Mouse (Mus musculus): ENCODE results near the gene Pxk.
"Not testable (repeated sequence)": the region's sequence is repeated elsewhere in the genome, so short reads cannot be mapped to it uniquely, and the experiment has no call there.

Pxk gene

DNA sequence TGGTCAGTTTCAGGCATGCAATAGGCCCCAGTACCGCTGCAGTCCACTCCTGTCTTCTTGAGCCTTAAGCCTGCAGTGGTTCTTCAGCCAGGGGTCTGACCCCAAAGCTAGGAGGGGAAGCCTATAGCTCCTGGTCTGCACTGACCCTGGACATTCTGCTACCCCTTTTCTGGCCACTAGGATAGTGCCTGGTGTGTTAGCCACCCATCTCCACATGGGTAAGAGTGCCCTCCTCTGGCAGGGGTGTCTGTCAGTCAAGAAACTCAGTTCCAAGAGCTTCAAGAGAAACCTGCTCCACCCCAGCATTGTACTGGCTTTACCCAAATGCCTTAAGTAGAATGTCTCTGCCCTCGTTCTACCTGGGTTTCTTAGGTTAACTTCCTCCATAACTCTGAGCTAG is 63.8 kb downstream of the Pxk start:
- Histone ChIP-seq H3K36me3 (ENCODE audit: insufficient read depth, low read length) (peaks cover 65% of the 10 kb centered on the region), H3K9me3 (ENCODE audit: low read length) (no peaks in the 10 kb centered on the region), H3K27me3 (ENCODE audit: insufficient read depth, low read length) (no peaks in the 10 kb centered on the region), H3K4me1 (replicated peaks; ENCODE audit: low read depth, low read length) (peaks cover 14% of the 10 kb centered on the region), H3K4me3 (replicated peaks; ENCODE audit: low read length) (no peak overlapping the region)
- no peak for TF ChIP-seq POU5F1 (IDR thresholded peaks at IDR 0.05; ENCODE audit: borderline replicate concordance, low read length)
- TF ChIP-seq NANOG (IDR thresholded peaks at IDR 0.05; ENCODE audit: borderline replicate concordance, low read length), result no peak
- TF ChIP-seq CTCF (conservative IDR thresholded peaks at IDR 0.05; ENCODE audit: low read length), result no peak

DNA sequence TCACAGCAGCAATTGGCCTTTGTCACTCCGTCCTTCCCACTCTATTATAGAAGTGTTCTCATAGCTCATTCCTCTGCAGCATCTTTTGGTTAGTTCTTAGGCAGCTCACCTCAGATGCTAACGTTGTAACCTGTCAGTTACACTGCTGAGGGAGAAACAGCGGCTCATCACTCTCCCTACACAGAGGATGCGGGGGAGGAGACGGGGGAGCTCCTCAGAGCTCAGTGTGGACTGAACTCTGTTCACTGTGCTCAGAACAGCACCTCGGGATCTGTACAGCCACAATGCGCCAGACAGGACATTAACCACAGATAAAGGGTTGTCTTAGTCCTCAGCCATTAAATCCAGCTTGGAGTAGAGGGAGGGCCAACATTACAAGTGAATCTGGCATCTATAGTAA is 66.5 kb downstream of the Pxk start:
- Histone ChIP-seq H3K27me3 (ENCODE audit: insufficient read depth, low read length) (no peaks in the 10 kb centered on the region), H3K36me3 (ENCODE audit: insufficient read depth, low read length) (peaks cover 82% of the 10 kb centered on the region), H3K4me1 (replicated peaks; ENCODE audit: low read depth, low read length) (peaks cover 21% of the 10 kb centered on the region), H3K4me3 (replicated peaks; ENCODE audit: low read length) (no peak overlapping the region), H3K9me3 (ENCODE audit: low read length) (no peaks in the 10 kb centered on the region)
- TF ChIP-seq CTCF (conservative IDR thresholded peaks at IDR 0.05; ENCODE audit: low read length) (no peak), POU5F1 (IDR thresholded peaks at IDR 0.05; ENCODE audit: borderline replicate concordance, low read length) (no peak), NANOG (IDR thresholded peaks at IDR 0.05; ENCODE audit: borderline replicate concordance, low read length) (no peak)

DNA sequence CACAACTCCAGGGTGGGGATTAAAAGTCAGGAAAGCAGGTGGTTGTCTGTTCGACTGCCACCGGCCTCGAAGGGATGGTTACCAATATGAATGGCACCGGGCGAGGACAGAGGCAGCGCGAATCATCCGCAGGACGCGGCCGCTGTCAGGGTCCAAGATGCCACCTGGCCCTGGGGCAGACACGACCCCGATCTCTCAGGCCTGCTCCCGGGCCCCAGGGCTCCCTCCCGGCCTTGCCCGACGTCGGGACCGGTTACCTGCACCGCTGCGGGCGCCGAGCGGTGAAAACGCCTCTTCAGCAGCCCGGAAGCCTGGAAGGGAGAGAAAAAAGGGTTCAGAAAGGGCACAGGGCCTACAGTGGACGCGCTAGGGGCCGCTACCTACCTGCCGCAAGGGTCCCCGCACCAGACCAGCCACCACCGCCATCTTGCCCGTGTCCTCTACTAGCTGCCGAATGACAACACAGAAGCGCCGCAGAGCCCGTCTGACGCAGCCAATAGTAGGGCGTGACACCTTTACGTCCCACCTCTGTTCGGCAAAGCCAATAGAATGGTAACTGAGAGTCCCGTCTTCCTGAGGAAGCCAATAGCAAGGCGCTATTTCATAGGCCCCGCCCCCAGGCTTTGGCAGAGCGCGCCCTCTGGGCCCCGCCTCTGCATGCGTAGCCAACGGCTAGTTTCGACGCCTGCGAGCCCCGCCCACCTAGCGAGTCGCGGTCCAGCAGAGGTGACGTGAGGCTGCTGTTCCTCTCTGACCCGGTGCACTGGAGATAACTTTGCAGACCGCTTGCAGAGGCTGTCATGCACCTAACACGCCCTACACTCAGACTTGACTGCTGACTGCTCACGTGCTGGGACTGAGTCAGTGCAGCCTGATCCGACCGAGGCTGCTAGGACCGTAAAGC is 74.7 kb downstream of the Pxk start, which contains the start of gene Pdhb:
Pdhb (minus strand) TSS at position 519 of the 904 bp plus-strand sequence.
- peaks cover 40% of the 10 kb centered on the region for H3K36me3 ChIP-seq (ENCODE audit: insufficient read depth, low read length)
- no peaks in the 10 kb centered on the region for H3K27me3 ChIP-seq (ENCODE audit: insufficient read depth, low read length)
- peaks cover 43% of the 10 kb centered on the region for H3K4me1 ChIP-seq (replicated peaks; ENCODE audit: low read depth, low read length)
- TF ChIP-seq CTCF (conservative IDR thresholded peaks at IDR 0.05; ENCODE audit: low read length), result no peak
- TF ChIP-seq NANOG (IDR thresholded peaks at IDR 0.05; ENCODE audit: borderline replicate concordance, low read length), result no peak
- no peak for TF ChIP-seq POU5F1 (IDR thresholded peaks at IDR 0.05; ENCODE audit: borderline replicate concordance, low read length)
- no peaks in the 10 kb centered on the region for H3K9me3 ChIP-seq (ENCODE audit: low read length)
- H3K4me3 ChIP-seq (replicated peaks; ENCODE audit: low read length), result peak within 1 kb of the TSS; percentile 98

DNA sequence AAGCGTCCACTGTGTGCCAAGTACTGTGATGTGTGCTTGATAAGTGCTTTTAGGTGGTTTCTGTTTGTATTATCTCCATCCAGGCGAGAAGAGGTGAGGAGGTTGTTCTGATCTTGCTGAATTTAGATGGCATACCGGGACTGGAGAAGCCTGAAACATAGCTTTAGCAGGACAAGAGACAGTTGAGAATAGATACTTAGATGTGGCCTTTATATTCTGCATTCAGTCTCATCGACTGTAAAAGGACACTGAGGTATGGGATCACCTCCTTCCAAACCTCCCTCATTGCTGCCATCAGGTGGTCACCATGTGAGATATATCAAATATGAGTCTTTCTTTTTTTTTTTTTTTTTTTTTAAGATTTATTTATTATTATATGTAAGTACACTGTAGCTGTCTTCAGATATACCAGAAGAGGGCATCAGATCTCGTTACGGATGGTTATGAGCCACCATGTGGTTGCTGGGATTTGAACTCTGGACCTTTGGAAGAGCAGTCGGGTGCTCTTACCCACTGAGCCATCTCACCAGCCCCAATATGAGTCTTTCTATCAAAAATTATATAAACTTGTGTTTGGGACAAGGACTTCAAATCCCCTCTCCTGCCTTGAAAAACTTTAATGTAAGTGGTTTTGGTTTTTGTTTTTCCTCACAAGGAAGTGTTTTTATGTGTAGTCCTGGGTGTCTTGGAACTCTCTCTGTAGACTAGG is 75.7 kb downstream of the Pxk start:
- H3K9me3 ChIP-seq (ENCODE audit: low read length); H3K27me3 ChIP-seq (ENCODE audit: insufficient read depth, low read length): not testable (repeated sequence)
- H3K36me3 ChIP-seq (ENCODE audit: insufficient read depth, low read length), result peaks cover 30% of the 10 kb centered on the region
- H3K4me1 ChIP-seq (replicated peaks; ENCODE audit: low read depth, low read length), result peaks cover 42% of the 10 kb centered on the region
- peak overlapping the region; percentile 86 for H3K4me3 ChIP-seq (replicated peaks; ENCODE audit: low read length)

DNA sequence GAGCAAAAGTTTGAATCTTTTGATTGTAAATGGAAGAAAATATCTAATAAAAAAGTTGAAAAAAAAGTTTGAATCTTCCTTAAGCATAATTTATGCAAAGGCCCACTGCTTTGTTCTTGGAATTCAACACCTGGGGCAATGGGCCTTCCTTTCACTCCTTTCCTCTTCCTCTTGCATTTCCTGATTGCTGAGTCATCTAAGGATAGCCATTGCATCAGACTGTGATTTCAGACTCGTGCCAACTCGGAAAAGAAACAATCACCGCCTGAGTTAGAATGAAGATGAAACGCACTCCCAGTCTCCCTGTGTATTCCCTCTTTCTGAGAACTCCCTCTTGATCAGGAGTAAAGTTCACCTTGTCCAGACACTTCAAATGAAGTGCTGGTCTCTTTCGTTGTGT is 76.6 kb downstream of the Pxk start:
- TF ChIP-seq CTCF (conservative IDR thresholded peaks at IDR 0.05; ENCODE audit: low read length) (no peak), NANOG (IDR thresholded peaks at IDR 0.05; ENCODE audit: borderline replicate concordance, low read length) (no peak), POU5F1 (IDR thresholded peaks at IDR 0.05; ENCODE audit: borderline replicate concordance, low read length) (no peak)
- H3K9me3 ChIP-seq (ENCODE audit: low read length), result no peaks in the 10 kb centered on the region
- peak overlapping the region; percentile 86 for H3K4me3 ChIP-seq (replicated peaks; ENCODE audit: low read length)
- no peaks in the 10 kb centered on the region for H3K27me3 ChIP-seq (ENCODE audit: insufficient read depth, low read length)
- peaks cover 21% of the 10 kb centered on the region for H3K36me3 ChIP-seq (ENCODE audit: insufficient read depth, low read length)
- peaks cover 35% of the 10 kb centered on the region for H3K4me1 ChIP-seq (replicated peaks; ENCODE audit: low read depth, low read length)

DNA sequence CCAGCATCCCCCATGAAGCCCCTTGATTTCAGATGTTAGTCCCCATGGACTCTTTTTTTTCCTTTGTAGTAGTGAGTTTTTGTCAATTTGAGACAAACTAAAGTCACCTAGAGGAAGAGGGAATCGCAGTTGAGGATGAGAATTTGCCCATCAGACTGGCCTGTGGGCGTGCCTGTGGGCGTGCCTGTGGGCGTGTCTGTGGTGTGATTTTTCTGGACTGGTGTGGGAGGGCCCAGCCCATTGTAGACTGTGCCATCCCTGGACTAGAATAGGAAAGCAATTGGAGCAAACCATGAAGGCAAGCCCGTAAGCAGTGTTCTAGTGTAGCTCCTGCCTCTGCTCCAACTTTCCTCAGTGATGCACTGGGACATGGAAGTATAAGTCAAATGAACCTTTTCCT is 78.2 kb downstream of the Pxk start:
- no peak for TF ChIP-seq CTCF (conservative IDR thresholded peaks at IDR 0.05; ENCODE audit: low read length)
- no peak for TF ChIP-seq NANOG (IDR thresholded peaks at IDR 0.05; ENCODE audit: borderline replicate concordance, low read length)
- no peak for TF ChIP-seq POU5F1 (IDR thresholded peaks at IDR 0.05; ENCODE audit: borderline replicate concordance, low read length)
- peaks cover 34% of the 10 kb centered on the region for H3K4me1 ChIP-seq (replicated peaks; ENCODE audit: low read depth, low read length)
- peaks cover 5% of the 10 kb centered on the region for H3K36me3 ChIP-seq (ENCODE audit: insufficient read depth, low read length)
- H3K4me3 ChIP-seq (replicated peaks; ENCODE audit: low read length), result no peak overlapping the region
- no peaks in the 10 kb centered on the region for H3K27me3 ChIP-seq (ENCODE audit: insufficient read depth, low read length)
- no peaks in the 10 kb centered on the region for H3K9me3 ChIP-seq (ENCODE audit: low read length)

DNA sequence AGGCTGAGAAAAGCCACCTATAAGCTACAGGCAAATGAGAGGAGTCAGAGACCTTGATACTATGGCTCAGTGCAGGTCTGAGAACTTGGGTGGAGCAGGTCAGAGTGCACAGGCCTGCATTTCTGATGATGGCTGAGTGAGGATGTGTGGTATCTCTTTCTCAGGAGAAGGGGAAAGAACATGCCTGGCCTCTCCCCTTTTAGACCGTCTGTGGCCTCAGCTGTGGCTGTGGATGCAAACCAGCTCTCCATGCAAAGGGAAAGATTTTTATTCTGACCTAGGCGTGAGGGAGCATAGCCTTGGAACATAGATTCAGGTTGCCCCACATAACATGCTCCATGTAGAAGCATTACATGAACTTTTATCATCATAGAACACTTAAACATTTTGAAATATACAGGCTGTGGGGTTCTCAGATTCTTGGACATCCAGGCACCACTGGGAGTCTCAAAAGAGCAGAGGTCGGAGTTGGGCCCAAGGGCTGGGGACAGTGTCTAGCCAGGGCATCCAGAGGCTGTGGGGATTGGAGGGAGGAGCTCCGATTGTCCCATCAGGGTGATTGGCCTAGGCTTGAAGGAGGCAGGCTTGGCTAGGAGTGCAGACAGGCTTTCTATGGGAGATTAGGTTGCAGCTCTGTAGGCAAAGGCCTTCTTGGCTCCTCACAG is 82.5 kb downstream of the Pxk start:
- peaks cover 7% of the 10 kb centered on the region for H3K4me1 ChIP-seq (replicated peaks; ENCODE audit: low read depth, low read length)
- H3K36me3 ChIP-seq (ENCODE audit: insufficient read depth, low read length), result no peaks in the 10 kb centered on the region
- no peaks in the 10 kb centered on the region for H3K27me3 ChIP-seq (ENCODE audit: insufficient read depth, low read length)
- no peak overlapping the region for H3K4me3 ChIP-seq (replicated peaks; ENCODE audit: low read length)
- no peak for TF ChIP-seq POU5F1 (IDR thresholded peaks at IDR 0.05; ENCODE audit: borderline replicate concordance, low read length)
- TF ChIP-seq CTCF (conservative IDR thresholded peaks at IDR 0.05; ENCODE audit: low read length), result no peak
- no peak for TF ChIP-seq NANOG (IDR thresholded peaks at IDR 0.05; ENCODE audit: borderline replicate concordance, low read length)
- H3K9me3 ChIP-seq (ENCODE audit: low read length), result peaks cover 14% of the 10 kb centered on the region

DNA sequence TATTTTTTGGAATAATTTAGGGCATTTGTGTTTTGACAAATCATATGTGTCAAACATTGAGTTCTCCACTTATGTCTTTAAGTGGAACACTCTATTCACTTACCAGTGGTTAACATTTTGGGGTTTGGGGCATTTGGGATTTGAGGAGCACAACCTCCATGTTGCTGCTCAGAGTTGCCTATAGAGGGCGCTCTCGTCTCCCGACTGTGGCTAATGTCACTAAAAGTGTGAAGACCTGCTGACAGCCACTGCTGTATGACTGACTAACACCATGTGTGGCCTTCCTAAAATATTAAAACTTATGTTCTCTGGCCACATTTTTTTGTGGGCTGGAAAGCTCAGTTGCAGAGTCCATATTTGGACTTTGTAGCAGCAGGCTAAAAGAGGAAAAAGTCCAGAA is 85.3 kb downstream of the Pxk start:
- H3K36me3 ChIP-seq (ENCODE audit: insufficient read depth, low read length), result peaks cover 3% of the 10 kb centered on the region; the same call in 1 of the 2 replicates
- no peak overlapping the region for H3K4me3 ChIP-seq (replicated peaks; ENCODE audit: low read length)
- TF ChIP-seq POU5F1 (IDR thresholded peaks at IDR 0.05; ENCODE audit: borderline replicate concordance, low read length) (no peak), CTCF (conservative IDR thresholded peaks at IDR 0.05; ENCODE audit: low read length) (peak; percentile 55)
- H3K9me3 ChIP-seq (ENCODE audit: low read length), result peaks cover 38% of the 10 kb centered on the region
- no peaks in the 10 kb centered on the region for H3K4me1 ChIP-seq (replicated peaks; ENCODE audit: low read depth, low read length)
- H3K27me3 ChIP-seq (ENCODE audit: insufficient read depth, low read length), result no peaks in the 10 kb centered on the region

Measured in E14TG2a.4 (cell line).